Mouse (Mus musculus) mouse trophoblast stem cell (cell line): Measurements from ENCODE around the gene Kif2a.
"Not testable (repeated sequence)": the region's sequence is repeated elsewhere in the genome, so short reads cannot be mapped to it uniquely, and the experiment has no call there.

Experiments used
- in situ Hi-C, 2 experiments: fragments of 300-500 bp; cut with MseI, MboI; formaldehyde crosslinking; loops; 2 replicates in 1 of 2; 3 replicates in 1 of 2; pipeline ENCODE4 v1.15.1; 2025

Gene Kif2a

GRCm38 (mm10) chr13:107022266-107023171 is 593 bp upstream of the Kif2a start:
- in situ Hi-C loops = no loop called here

GRCm38 (mm10) chr13:107019443-107019842 is 2.5 kb downstream of the Kif2a start:
- in situ Hi-C loops = no loop called here

DNA sequence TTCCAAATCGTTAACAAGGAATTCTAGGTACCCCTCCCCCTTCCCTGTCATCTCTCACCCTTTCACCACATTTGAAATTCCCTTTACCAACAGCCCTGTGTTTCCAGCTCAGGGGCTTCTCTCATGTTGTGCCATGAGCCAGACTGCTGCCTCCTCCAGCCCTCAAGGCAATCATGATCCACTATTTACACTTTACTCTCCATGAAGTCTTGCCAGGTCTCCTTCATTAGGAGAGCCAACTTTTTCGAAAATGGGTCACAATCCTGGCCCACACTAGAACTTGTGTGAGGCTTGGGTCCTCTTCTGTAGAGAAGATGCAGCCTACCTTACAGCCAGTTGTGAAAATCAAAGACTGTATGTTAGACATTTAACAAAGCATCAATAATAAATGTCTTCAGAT is 8.0 kb downstream of the Kif2a start:
- in situ Hi-C loops = no loop called here

DNA sequence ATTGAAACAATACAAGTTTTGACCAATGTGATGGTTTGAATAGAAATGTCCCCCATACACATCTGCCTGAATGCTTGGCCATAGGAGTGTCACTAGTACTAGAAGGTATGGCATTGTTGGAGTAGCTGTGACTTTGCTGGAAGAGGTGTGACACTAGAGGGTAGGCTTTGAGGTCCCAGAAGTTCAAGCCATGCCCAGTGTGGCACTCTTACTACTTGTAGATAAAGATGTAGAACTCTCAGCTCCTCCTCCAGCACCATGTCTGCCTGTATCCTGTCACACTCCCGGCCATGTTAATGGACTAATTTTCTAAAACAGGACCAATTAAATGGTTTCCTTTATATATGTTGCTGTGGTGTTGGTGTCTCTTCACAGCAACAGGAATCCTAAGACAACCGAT is 10.3 kb downstream of the Kif2a start:
- in situ Hi-C loops = no loop called here

DNA sequence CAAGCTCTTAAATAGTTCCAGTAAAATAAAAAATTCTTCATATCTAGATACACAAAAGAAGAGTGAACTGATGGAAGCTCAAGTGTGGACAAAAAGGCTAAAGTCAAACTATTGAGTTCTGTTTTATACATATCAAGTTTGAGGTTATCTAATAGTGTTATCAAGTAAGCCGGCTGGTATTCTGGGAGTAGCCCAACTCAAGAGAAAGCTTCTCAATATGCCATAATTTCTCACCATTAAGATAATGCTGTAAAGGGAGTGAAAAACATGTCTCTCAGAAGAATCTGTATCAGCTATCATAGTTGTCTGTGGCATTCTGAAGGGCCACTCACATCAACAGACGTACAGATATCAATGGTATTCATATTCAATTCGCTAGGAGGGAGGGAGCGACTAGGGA is 13.8 kb downstream of the Kif2a start:
- in situ Hi-C loops = no loop called here

- in situ Hi-C loops = no loop called here
These were observed 18.7 kb downstream of the Kif2a start for GRCm38 (mm10) chr13:107003211-107003610.

GRCm38 (mm10) chr13:106998671-106999070 is 23.3 kb downstream of the Kif2a start:
- in situ Hi-C loops = no loop called here

DNA sequence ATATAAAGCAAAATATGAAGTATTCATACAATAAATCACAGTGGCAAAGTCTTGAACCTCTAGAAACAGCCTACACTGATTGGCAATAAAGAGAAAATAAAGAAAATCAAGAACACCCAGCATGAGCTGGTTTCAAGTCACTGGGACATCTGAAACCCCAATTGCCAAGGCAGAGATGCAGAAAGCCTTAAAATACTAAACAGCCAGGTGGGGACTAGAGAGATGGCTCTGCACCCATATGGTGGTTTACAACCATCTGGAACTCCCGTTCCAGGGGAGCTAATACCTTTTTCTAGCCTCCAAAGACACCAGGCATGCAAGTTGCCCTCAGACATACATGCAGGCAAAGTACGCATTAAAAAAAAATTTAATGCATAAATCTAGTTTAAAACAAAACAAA is 23.9 kb downstream of the Kif2a start:
- in situ Hi-C loops = no loop called here

- in situ Hi-C loops = not testable (repeated sequence)
These were observed 24.4 kb downstream of the Kif2a start for GRCm38 (mm10) chr13:106997557-106997956.

DNA sequence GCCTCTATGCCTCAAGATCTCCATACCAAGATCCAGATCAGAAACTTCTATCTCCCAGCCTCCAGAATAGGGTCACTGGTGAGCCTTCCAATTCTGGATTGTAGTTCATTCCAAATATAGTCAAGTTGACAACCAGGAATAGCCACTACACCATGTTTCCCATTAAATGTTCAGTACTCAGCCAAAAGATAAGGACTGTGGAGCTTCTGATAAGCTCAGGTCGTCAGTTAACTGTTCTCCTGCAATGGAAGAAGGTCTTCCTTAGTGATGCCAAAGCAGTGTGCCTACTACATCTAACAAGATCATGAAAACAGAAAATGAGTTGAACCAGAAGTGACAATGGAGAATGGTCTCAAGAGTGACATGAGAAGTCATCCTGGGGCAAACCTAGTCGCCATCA is 25.0 kb downstream of the Kif2a start:
- in situ Hi-C loops = no loop called here

DNA sequence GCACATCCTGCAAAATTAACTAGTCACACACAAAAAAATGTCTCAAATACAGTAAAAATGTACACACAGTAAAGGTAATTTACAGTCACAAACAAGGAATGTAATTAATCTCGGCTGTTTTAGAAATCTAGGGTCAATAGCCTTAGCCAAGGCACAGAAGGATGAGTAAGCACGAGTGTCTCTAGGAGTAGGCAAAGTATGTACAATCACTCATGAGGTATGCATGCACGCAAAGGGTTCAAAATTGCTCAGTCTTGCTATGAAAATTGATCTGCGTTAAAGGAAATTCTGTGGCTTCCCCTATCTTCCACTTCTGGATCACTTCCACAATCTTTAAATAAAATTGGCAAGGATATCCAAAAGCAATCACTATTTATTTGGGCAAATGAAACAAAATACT is 60.4 kb downstream of the Kif2a start:
- in situ Hi-C loops = no loop called here

GRCm38 (mm10) chr13:106960557-106960956 is 61.4 kb downstream of the Kif2a start:
- in situ Hi-C loops = no loop called here

GRCm38 (mm10) chr13:106958286-106958685 is 63.6 kb downstream of the Kif2a start:
- in situ Hi-C loops = no loop called here

GRCm38 (mm10) chr13:106957554-106957953 is 64.4 kb downstream of the Kif2a start:
- in situ Hi-C loops = no loop called here

DNA sequence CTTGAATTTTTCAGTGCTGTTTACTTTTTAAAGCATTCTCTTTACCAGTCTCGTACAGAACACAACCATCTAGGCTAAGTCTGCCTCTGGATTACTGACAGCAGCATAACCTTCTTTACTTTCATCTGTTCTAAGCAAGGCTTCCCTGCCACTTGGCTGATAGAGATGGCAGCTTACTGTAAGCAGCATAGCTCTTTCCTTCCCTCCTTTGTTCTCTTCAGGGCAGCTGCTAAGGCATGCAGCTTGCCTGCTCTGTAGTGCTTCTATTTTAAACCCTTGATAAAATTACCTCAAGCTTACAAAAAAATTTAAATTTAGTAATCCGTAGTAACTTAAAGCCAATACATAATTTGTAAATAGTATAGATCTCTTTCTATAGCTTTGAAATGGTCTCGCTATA is 67.0 kb downstream of the Kif2a start:
- in situ Hi-C loops = no loop called here

- in situ Hi-C loops = no loop called here
These were observed 74.3 kb downstream of the Kif2a start for GRCm38 (mm10) chr13:106947583-106947982.

DNA sequence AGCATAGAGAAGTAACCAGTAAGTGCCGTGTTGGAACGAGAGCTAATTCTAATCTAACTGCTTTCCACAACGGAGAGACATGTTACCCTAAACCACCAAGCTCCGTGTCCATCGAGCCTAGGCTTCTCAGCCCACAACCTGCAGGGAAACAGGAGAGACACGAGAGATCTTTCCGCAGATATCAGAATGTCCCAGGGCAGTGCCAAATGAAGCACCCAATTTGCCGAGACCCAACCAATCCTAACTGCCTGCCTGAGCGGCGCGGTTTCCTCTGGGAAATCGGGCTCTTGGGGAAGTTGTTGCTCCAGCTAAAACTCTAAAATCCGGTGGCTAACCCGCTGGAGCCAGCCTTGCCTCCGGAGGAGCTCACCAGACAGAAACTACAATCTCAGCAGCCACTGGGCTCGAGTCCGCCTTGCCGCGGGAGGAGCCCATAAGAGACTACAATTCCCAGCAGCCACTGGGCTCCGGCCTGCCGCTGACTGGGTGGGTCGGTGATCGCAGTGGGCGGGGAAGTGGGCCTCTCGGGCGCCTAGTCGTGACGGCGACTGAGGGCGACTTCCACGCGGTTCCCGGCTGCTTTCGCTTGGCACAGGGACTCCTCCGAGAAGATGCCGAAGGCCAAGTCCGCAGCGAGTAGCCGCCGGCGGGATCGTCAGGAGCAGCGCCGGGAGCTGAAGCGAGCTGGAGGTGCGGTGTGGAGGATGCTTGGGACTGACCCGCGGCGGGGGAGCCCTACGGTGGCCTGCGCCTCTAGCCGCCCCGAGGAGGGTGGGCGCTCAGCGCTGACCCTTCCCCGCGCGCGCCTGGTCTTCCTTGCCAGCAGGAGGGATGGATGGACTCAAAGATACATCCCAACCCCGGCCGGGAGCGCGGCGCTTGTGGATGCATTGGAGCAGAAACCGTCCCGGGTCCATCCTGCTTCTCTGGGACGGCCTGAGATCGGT is 75.1 kb downstream of the Kif2a start, which contains the start of gene Dimt1:
Gene Dimt1 (plus strand): TSS at position 534 of the 947 bp plus-strand sequence.
- in situ Hi-C loops = no loop called here

DNA sequence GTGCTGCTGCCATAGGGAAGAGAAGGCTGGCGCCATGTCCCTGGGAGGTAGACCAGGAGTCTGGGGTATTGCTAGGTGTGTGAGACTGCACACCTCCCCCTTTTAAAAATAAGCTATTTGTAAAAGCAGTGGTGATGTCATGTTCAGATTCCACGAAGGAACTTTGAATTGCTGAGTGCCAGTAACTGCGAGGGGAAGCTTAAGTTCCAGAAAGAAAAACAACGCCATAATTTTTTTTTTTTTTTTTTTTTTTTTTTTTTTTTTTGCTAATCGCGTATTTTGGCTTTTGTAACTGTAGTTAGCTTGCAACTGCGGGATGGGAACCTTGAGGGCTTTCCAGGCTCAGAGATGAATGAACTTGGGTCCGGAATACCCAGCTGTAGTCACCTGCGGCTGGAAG is 76.4 kb downstream of the Kif2a start:
- in situ Hi-C loops = no loop called here

DNA sequence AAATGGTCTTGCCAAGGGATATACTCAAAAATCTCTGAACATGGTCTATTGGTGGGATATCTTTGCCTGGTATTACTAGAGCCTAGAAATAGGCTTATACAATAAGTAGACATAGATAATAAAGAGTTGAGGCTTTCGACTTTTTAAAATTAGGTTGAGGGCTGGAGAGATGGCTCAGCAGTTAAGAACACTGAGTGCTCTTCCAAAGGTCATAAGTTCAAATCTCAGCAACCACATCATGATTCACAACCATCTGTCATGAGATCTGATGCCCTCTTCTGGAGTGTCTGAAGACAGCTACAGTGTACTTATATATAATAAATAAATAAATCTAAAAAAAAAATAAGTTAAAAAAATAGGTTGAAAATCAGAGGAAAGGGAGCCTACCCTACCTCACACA is 79.2 kb downstream of the Kif2a start:
- in situ Hi-C loops = no loop called here

- in situ Hi-C loops = no loop called here
These were observed 80.5 kb downstream of the Kif2a start for GRCm38 (mm10) chr13:106941211-106941976.

DNA sequence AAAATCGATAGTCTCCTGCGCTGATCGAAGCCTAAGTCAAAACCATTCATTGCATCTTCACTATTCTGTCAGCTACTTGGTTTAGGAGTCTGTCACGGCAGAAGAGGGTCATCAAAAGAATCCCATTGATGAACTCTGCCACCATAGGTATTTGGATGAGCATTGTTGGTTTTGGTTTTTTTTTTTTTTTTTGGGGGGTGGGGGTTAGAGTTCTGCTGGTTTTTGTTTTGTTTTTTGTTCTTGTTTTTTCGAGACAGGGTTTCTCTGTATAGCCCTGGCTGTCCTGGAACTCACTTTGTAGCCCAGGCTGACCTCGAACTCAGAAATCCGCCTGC is 84.8 kb downstream of the Kif2a start:
- in situ Hi-C loops = no loop called here
